Mouse (Mus musculus): ENCODE data around the gene Tfap2d. TPM values are rescaled to one million over a fixed set of nuclear protein-coding genes. Genes with fewer than 3 reads are reported as not detected.

Gene Tfap2d
- 5.1 and 10.5 TPM in 2 replicates for polyA plus RNA-seq (2012; rRNA removed)

GRCm38 (mm10) chr1:19102631-19103030 is at the start of gene Tfap2d:
Tfap2d (plus strand) TSS chr1:19103022.

GRCm38 (mm10) chr1:19208641-19209358 is 106.0 kb downstream of the Tfap2d start, which contains the start of gene Tfap2b:
Tfap2b (plus strand) TSS chr1:19208914.

Other genes starting within 250 kb of the Tfap2d start
- 28.5 and 29.0 TPM in 2 replicates for gene Tfap2b, start 105.9 kb downstream of the Tfap2d start, polyA plus RNA-seq (2012; rRNA removed)